Mouse (Mus musculus): ENCODE results near the gene Gm48551.

GRCm38 (mm10) chr10:81377362-81377664 lies 7.0 kb upstream of the Gm48551 start:
- TF ChIP-seq POLR2A (IDR thresholded peaks at IDR 0.05; ENCODE audit: extremely low read depth, insufficient read depth, low read length): no peak
- no peak for TF ChIP-seq CTCF (IDR thresholded peaks at IDR 0.05; ENCODE audit: extremely low read depth, insufficient read depth, low read length)
